Mouse (Mus musculus) adrenal gland, adult 18-20 months (tissue): ENCODE data around the gene Arhgef19. TPM values are rescaled to one million over a fixed set of nuclear protein-coding genes. Genes with fewer than 3 reads are reported as not detected.

Experiments used
- DNase-seq, 2 experiments: peaks; one replicate each; pipeline ENCODE4 v3.0.0; 2021 to 2022; ENCODE audit warnings: low spot score in 2 of 2
- total RNA-seq, 2 experiments: library from RNA; stranded (reverse); gene quantifications; 1 replicate in 1 of 2; 2 replicates in 1 of 2; pipeline ENCODE4 v1.2.3; 2021

Arhgef19 gene
- total RNA-seq, 2 experiments from 2014 or later = 47.6 to 51.9 TPM

GRCm38 (mm10) chr4:141235537-141236111, 3.7 kb upstream of the Arhgef19 start:
- DNase-seq = no peak

GRCm38 (mm10) chr4:141236856-141237255, 2.4 kb upstream of the Arhgef19 start:
- DNase-seq = no peak

GRCm38 (mm10) chr4:141238492-141239387, 559 bp upstream of the Arhgef19 start:
- no peak for DNase-seq

- DNase-seq = peak; percentile 54 to 66
Observed at GRCm38 (mm10) chr4:141240617-141241016, 1.3 kb downstream of the Arhgef19 start.

- no peak for DNase-seq
Observed at GRCm38 (mm10) chr4:141241861-141242260, 2.6 kb downstream of the Arhgef19 start.

GRCm38 (mm10) chr4:141242651-141243241, 3.4 kb downstream of the Arhgef19 start:
- no peak for DNase-seq

GRCm38 (mm10) chr4:141243636-141244035, 4.3 kb downstream of the Arhgef19 start:
- DNase-seq = no peak

- no peak for DNase-seq
Observed at GRCm38 (mm10) chr4:141244401-141244800, 5.1 kb downstream of the Arhgef19 start.

- peak; percentile 76 to 77 for DNase-seq
Observed at GRCm38 (mm10) chr4:141244931-141245425, 5.7 kb downstream of the Arhgef19 start.

- no peak for DNase-seq
Observed at GRCm38 (mm10) chr4:141246089-141246997, 7.0 kb downstream of the Arhgef19 start.

GRCm38 (mm10) chr4:141246998-141247350, 7.7 kb downstream of the Arhgef19 start:
- DNase-seq = no peak

GRCm38 (mm10) chr4:141247776-141248613, 8.7 kb downstream of the Arhgef19 start:
- no peak for DNase-seq

- DNase-seq = no peak
Observed at GRCm38 (mm10) chr4:141248614-141248978, 9.3 kb downstream of the Arhgef19 start.

GRCm38 (mm10) chr4:141249383-141249782, 10.1 kb downstream of the Arhgef19 start:
- no peak for DNase-seq

GRCm38 (mm10) chr4:141251071-141251470, 11.8 kb downstream of the Arhgef19 start:
- no peak for DNase-seq

GRCm38 (mm10) chr4:141252641-141253040, 13.3 kb downstream of the Arhgef19 start:
- DNase-seq = no peak

GRCm38 (mm10) chr4:141254234-141254633, 14.9 kb downstream of the Arhgef19 start:
- no peak for DNase-seq

- DNase-seq = no peak
Observed at GRCm38 (mm10) chr4:141257440-141257839, 18.1 kb downstream of the Arhgef19 start.

- DNase-seq = no peak
Observed at GRCm38 (mm10) chr4:141259413-141259812, 20.1 kb downstream of the Arhgef19 start.
